Mouse (Mus musculus): ENCODE results near the gene Casq2. TPM values are rescaled to one million over a fixed set of nuclear protein-coding genes. Genes with fewer than 3 reads are reported as not detected.

The Casq2 gene
- polyA plus RNA-seq, 1 experiment from 2014 or later = 1.7 TPM

DNA sequence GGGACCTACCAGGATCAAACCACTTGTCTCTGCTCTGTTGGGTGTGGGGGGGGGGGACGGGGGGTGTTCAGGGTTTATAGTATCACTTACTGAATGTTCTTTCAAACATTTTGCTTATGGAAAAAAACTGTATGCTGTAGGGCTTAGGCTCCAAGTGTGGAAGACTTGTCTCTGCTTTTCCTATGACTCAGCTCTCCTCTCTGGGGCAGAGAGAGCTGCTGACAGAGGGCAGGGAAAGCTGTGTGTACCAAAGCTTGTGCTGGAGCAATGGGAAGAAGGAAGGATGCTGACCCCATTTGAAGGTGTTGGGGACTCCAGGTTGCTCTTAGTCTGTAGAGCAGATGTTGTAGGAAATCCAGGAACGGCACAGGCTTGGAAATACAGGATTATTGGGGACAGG lies 55.2 kb downstream of the Casq2 start:
- Histone ChIP-seq H3K36me3 (no peaks in the 10 kb centered on the region), H3K4me1 (peaks cover 8% of the 10 kb centered on the region; the same call in 1 of the 2 replicates), H3K9me3 (no peaks in the 10 kb centered on the region), H3K9ac (no peak overlapping the region), H3K27me3 (replicated peaks) (no peaks in the 10 kb centered on the region), H3K4me2 (no peak overlapping the region), H3K27ac (no peak overlapping the region), H3K4me3 (replicated peaks) (no peak overlapping the region)
- 62% methylated on average over 2 of the region's 2 CpGs for WGBS
- no peak for ATAC-seq (ENCODE audit: insufficient read depth, low FRiP score, low read depth)

DNA sequence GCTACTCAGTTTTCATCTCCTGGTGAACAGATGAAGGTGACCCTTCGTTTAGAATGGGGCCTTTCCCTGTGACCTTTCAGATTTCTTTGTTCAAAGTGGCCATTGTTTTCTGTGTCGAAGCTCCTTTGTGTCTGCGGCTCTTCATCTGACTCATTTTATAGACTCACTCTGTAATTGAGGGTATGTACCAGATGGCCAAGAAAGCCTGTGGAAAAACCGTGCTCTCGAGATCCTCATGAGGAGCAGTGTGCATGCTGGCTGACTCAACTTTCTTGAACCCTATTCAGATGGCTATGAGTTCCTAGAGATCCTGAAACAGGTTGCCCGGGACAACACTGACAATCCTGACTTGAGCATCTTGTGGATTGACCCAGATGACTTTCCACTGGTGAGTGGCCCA lies 55.7 kb downstream of the Casq2 start:
- H3K9ac ChIP-seq = no peak overlapping the region
- H3K4me1 ChIP-seq = peaks cover 4% of the 10 kb centered on the region; the same call in 1 of the 2 replicates
- H3K4me3 ChIP-seq (replicated peaks) = no peak overlapping the region
- WGBS = 75% methylated on average over 6 of the region's 6 CpGs
- no peak overlapping the region for H3K27ac ChIP-seq
- no peak overlapping the region for H3K4me2 ChIP-seq
- H3K9me3 ChIP-seq = no peaks in the 10 kb centered on the region
- no peaks in the 10 kb centered on the region for H3K36me3 ChIP-seq
- H3K27me3 ChIP-seq (replicated peaks) = no peaks in the 10 kb centered on the region
- ATAC-seq (ENCODE audit: insufficient read depth, low FRiP score, low read depth) = no peak

DNA sequence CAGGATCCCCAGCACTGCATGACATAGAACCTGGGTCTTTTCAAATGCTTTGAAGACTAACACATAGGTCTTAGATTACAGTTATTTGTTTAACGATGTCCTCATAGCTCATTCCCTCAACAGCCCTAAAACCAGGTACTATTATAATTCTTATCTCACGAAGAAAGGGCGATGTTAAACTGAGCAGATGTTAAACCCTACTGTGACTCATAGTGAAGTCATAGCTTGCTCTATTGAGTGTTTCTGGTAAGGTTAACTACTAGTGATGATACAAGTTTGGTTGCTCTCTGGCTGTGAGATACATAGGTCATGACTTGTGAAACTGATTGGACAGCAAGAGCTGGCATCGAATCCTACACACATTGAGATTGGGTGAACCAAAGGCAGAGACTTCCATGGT lies 56.7 kb downstream of the Casq2 start:
- 89% methylated on average over 4 of the region's 4 CpGs for WGBS
- H3K27me3 ChIP-seq (replicated peaks) = no peaks in the 10 kb centered on the region

DNA sequence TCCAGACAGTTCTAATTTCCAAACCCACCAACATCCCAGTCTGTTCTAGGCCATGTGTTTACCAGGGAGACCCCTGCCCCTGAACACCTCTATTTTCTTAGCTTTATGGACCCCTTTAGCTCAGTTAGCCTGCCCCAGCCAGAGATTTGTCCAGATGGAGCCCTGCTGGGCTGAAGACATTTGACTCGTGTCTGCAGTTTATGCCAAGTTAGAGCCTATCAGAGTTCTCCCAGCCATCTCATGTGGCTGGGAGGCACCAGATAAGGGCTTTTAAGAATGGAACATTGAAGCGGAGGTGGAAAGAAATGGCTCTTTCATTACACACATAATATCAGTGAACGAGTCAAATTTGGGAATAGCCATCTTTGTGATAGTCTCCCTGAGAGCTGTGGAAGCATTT lies 57.3 kb downstream of the Casq2 start:
- Histone ChIP-seq H3K4me1 (no peaks in the 10 kb centered on the region), H3K27me3 (replicated peaks) (no peaks in the 10 kb centered on the region), H3K36me3 (no peaks in the 10 kb centered on the region), H3K4me3 (replicated peaks) (no peak overlapping the region), H3K27ac (no peak overlapping the region), H3K4me2 (no peak overlapping the region), H3K9me3 (no peaks in the 10 kb centered on the region), H3K9ac (no peak overlapping the region)
- ATAC-seq (ENCODE audit: insufficient read depth, low FRiP score, low read depth) = 0 out of 2 replicates have a peak, but pooled peaks have one; percentile 29
- WGBS = 75% methylated on average over 3 of the region's 3 CpGs

More for the DNA sequence above, 56.7 kb downstream of the Casq2 start:
- Histone ChIP-seq H3K4me1 (no peaks in the 10 kb centered on the region), H3K27ac (no peak overlapping the region), H3K9ac (no peak overlapping the region), H3K4me3 (replicated peaks) (no peak overlapping the region), H3K36me3 (no peaks in the 10 kb centered on the region), H3K4me2 (no peak overlapping the region), H3K9me3 (no peaks in the 10 kb centered on the region)
- ATAC-seq (ENCODE audit: insufficient read depth, low FRiP score, low read depth) = no peak

DNA sequence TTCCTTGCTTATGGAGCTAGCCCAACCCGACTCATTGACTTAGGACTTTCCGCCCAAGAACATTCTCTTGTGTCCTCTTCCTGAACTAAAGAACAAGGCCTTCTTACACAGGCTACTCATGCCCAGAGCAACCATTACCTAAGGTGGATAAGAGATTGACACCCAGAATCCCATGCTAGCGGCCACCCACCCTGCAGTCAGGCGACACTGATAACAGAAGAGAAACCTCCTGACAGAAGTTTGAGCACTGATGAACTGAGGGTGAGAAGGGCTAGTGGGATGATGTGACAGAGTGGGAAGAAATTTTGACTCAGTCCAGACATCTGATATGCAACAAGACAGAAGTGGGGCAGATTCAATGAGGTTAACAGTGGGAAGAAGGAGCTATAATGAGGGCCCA lies 58.2 kb downstream of the Casq2 start:
- peak; percentile 80; the same call in 1 of the 2 replicates for ATAC-seq (ENCODE audit: insufficient read depth, low FRiP score, low read depth)
- no peaks in the 10 kb centered on the region for H3K27me3 ChIP-seq (replicated peaks)
- no peaks in the 10 kb centered on the region for H3K9me3 ChIP-seq
- H3K4me2 ChIP-seq = no peak overlapping the region
- WGBS = 93% methylated on average over 4 of the region's 4 CpGs
- no peak overlapping the region for H3K4me3 ChIP-seq (replicated peaks)
- H3K27ac ChIP-seq = no peak overlapping the region
- H3K36me3 ChIP-seq = no peaks in the 10 kb centered on the region
- H3K9ac ChIP-seq = no peak overlapping the region
- H3K4me1 ChIP-seq = no peaks in the 10 kb centered on the region

DNA sequence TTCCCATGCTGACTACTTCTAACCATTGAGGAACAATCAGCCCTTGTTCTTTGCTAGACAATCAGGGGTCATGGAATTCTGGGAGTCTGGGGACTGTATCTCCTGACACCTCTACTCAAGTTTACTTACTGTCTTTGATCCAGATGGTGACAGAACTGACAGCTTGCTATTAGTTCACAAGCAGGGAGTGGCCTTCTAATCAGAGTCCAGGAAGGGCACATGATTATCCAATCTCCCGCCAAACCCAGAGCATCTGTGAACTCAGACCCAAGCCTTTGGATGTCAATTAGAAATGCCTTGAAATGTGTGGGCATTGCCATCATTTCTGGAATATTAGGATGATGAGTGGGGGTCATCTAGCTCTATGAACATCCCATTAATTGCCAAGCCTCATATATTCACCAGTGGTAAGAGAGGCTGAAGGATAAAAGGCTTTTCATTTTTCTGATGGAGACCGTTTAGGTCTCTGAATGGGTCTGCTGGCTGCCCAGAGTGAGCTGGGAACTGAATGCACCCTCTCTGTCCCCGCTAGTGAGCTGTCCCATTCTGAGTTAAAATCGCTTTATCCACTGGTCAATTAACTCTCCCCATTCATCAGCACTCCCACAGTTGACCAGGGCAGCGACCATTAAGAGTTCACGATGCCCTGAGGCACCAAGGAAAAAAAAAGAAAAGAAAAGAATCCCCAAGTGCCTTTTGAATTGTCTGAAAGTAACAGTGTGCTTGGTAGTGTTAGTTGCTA lies 59.6 kb downstream of the Casq2 start:
- Histone ChIP-seq H3K4me3 (replicated peaks) (no peak overlapping the region), H3K36me3 (no peaks in the 10 kb centered on the region), H3K9ac (no peak overlapping the region), H3K9me3 (no peaks in the 10 kb centered on the region), H3K27me3 (replicated peaks) (no peaks in the 10 kb centered on the region), H3K4me2 (no peak overlapping the region), H3K4me1 (no peaks in the 10 kb centered on the region), H3K27ac (no peak overlapping the region)
- ATAC-seq (ENCODE audit: insufficient read depth, low FRiP score, low read depth) = no peak
- WGBS = 65% methylated on average over 6 of the region's 6 CpGs

DNA sequence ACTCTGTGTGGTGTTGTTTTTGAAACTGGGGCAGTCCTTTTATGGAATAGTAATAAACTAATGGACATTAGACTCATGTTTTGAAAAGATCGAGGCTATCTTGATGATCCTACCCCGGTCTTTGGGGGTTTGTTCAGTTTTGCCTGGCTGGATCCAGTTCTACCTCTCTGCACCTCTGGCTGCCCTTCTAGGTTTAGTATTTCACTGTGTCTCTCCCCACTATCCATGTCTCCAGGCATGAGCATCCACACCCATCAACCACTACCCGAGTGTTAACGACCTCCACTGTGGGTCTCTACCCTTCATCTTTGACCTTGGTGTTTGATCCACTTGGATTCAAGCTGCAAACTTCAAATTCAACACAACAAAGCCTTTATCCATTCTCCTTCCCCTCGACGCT lies 60.2 kb downstream of the Casq2 start:
- WGBS = 80% methylated on average over 6 of the region's 6 CpGs
- no peaks in the 10 kb centered on the region for H3K36me3 ChIP-seq
- no peaks in the 10 kb centered on the region for H3K27me3 ChIP-seq (replicated peaks)
- H3K27ac ChIP-seq = no peak overlapping the region
- H3K9me3 ChIP-seq = no peaks in the 10 kb centered on the region
- no peak for ATAC-seq (ENCODE audit: insufficient read depth, low FRiP score, low read depth)
- no peak overlapping the region for H3K4me3 ChIP-seq (replicated peaks)
- no peak overlapping the region for H3K4me2 ChIP-seq
- H3K9ac ChIP-seq = no peak overlapping the region
- H3K4me1 ChIP-seq = no peaks in the 10 kb centered on the region

DNA sequence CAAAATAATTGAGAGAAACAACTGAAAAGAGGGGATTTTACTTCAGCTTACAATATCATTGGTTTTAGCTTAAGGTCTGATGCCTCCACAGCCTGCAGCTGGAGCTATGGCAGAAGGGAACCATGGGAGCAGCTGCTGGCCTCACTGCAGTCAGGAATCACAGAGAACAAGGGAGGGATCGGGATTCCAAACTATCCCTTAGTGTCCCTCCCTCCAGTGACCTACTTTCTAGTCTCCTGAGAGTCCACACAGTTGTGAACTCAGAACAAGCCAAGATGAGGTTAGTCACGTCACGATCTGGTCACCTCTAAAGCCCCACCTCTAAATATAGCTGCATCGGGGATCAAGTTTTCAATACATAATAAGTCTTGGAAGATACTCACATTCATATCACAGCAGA lies 61.0 kb downstream of the Casq2 start:
- H3K27ac ChIP-seq = no peak overlapping the region
- no peak overlapping the region for H3K4me2 ChIP-seq
- ATAC-seq (ENCODE audit: insufficient read depth, low FRiP score, low read depth) = no peak
- H3K36me3 ChIP-seq = no peaks in the 10 kb centered on the region
- H3K9me3 ChIP-seq = no peaks in the 10 kb centered on the region
- H3K9ac ChIP-seq = no peak overlapping the region
- H3K4me1 ChIP-seq = no peaks in the 10 kb centered on the region
- 70% methylated on average over 4 of the region's 4 CpGs for WGBS
- H3K27me3 ChIP-seq (replicated peaks) = no peaks in the 10 kb centered on the region
- no peak overlapping the region for H3K4me3 ChIP-seq (replicated peaks)

DNA sequence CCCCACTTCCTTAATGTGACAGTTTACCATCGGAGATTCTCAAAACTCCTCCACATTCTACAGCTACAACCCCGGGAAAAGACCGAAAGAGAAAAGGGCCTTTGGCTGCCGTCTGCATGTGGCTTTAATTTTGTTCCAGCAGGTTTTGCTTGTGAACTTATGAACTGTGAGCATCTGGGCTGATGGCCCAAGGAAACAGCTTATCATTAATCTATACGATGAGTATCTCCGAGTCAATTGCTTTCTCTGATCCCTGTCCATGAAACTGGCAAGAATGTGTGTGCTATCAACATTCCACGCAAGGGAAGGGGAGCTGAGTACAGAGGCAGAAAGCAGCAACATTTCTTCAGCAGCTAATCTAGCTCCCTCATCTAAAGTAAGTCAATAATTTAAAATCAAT lies 63.7 kb downstream of the Casq2 start:
- H3K9ac ChIP-seq = no peak overlapping the region
- no peak overlapping the region for H3K27ac ChIP-seq
- ATAC-seq (ENCODE audit: insufficient read depth, low FRiP score, low read depth) = no peak
- no peaks in the 10 kb centered on the region for H3K27me3 ChIP-seq (replicated peaks)
- no peaks in the 10 kb centered on the region for H3K9me3 ChIP-seq
- 31% methylated on average over 7 of the region's 7 CpGs for WGBS
- H3K4me1 ChIP-seq = no peaks in the 10 kb centered on the region
- H3K4me2 ChIP-seq = no peak overlapping the region
- no peak overlapping the region for H3K4me3 ChIP-seq (replicated peaks)
- H3K36me3 ChIP-seq = no peaks in the 10 kb centered on the region

DNA sequence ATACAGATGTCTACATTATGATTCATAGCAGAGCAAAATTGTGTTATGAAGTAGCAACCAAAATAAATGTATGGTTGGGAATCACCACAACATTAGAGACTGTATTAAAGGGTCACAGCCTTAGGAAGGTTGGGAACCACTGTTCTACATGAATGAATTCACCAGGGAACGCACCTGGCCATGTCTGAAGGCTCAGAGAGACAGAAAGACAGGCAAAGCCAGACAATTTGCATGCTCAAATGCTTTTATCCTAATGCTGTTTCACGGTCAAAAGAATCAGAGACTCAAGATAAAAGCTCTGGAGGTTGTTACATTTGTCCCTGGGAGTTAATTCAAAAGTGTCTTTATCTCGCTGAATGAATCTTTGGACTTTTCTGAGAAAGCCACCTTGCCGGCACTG lies 65.6 kb downstream of the Casq2 start:
- Histone ChIP-seq H3K27me3 (replicated peaks) (no peaks in the 10 kb centered on the region), H3K4me1 (no peaks in the 10 kb centered on the region), H3K4me3 (replicated peaks) (no peak overlapping the region), H3K36me3 (no peaks in the 10 kb centered on the region), H3K27ac (peak overlapping the region; percentile 84; the same call in 1 of the 2 replicates), H3K9me3 (no peaks in the 10 kb centered on the region), H3K4me2 (no peak overlapping the region), H3K9ac (no peak overlapping the region)
- ATAC-seq (ENCODE audit: insufficient read depth, low FRiP score, low read depth) = no peak
- 68% methylated on average over 4 of the region's 4 CpGs for WGBS

DNA sequence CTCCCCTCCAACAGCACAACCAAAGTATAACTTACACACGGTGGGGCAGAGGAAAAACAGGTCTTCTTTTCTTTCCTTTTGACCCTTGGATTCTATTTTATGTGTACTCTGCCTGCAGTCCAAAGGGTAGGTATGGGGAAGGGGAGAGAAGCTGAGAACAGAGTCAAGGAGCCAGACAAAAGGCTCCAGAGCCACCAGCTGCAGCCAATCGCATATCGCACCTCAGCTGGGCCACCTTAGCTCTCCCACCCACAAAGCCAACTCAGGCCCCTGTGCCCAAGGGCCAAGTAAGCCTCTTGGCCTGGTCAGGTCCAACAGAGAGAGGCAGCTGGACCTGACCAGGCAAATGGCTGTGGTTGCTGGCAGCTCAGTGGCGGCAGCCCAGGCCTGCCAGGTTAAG lies 66.3 kb downstream of the Casq2 start:
- Histone ChIP-seq H3K36me3 (0 out of 2 replicates have a peak, but pooled peaks cover 3% of the 10 kb centered on the region), H3K27me3 (replicated peaks) (no peaks in the 10 kb centered on the region), H3K4me2 (peak overlapping the region; percentile 29; the same call in 1 of the 2 replicates), H3K27ac (peak overlapping the region; percentile 84), H3K9ac (no peak overlapping the region), H3K4me3 (replicated peaks) (0 out of 2 replicates have a peak overlapping the region, but pooled peaks have one; percentile 1), H3K9me3 (no peaks in the 10 kb centered on the region), H3K4me1 (0 out of 2 replicates have a peak, but pooled peaks cover 5% of the 10 kb centered on the region)
- ATAC-seq (ENCODE audit: insufficient read depth, low FRiP score, low read depth) = peak; percentile 47
- WGBS = 45% methylated on average over 4 of the region's 4 CpGs

DNA sequence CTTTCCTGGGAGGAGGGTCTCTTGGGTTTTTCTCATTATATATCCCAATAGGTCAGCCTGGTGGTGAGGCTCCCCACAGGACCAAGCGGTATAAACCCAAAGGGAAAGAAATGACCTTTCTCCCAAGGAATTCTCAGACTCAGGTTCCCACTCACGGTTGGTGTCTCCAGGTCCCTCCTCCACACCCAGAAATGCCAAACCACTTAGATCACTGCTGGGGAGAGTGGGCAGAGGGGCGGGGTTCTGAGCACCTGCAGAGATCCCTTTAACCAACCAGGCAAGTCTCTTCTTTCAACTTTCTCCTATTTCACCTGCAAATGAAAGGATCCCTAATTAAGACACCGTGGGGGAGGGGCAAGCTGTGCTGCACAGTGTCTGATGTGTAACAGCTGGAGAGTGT lies 66.7 kb downstream of the Casq2 start:
- 0 out of 2 replicates have a peak overlapping the region, but pooled peaks have one; percentile 1 for H3K4me3 ChIP-seq (replicated peaks)
- H3K4me1 ChIP-seq = 0 out of 2 replicates have a peak, but pooled peaks cover 5% of the 10 kb centered on the region
- 0 out of 2 replicates have a peak, but pooled peaks cover 7% of the 10 kb centered on the region for H3K36me3 ChIP-seq
- no peak overlapping the region for H3K9ac ChIP-seq
- ATAC-seq (ENCODE audit: insufficient read depth, low FRiP score, low read depth) = peak; percentile 71
- H3K27me3 ChIP-seq (replicated peaks) = no peaks in the 10 kb centered on the region
- H3K4me2 ChIP-seq = peak overlapping the region; percentile 29; the same call in 1 of the 2 replicates
- peak overlapping the region; percentile 84 for H3K27ac ChIP-seq
- H3K9me3 ChIP-seq = no peaks in the 10 kb centered on the region
- 33% methylated on average over 4 of the region's 4 CpGs for WGBS

All from stomach, embryonic 15.5 days (tissue).